Mouse (Mus musculus) cortical plate, adult 2 months (tissue): ENCODE measurements at regions not wholly inside any gene's neighbourhood (a gene's known extent, or its start where the extent isn't known, plus 50 kb on each side); places are given as distances from the start of the nearest gene placed in this dataset.

Experiments
- CTCF ChIP-seq: fragments of 200-500 bp; IDR thresholded peaks from 2 replicates; pipeline ENCODE4 v1.5.1; 2011; ENCODE audit warnings: mild to moderate bottlenecking, control low read depth, low read length; ENCODE audit not compliant: insufficient read depth; ENCODE audit errors: extremely low read depth
- POLR2A ChIP-seq: fragments of 200-500 bp; IDR thresholded peaks from 2 replicates; pipeline ENCODE4 v1.6.1; 2011; ENCODE audit warnings: mild to moderate bottlenecking, low read length, control low read depth; ENCODE audit not compliant: insufficient read depth; ENCODE audit errors: extremely low read depth

DNA sequence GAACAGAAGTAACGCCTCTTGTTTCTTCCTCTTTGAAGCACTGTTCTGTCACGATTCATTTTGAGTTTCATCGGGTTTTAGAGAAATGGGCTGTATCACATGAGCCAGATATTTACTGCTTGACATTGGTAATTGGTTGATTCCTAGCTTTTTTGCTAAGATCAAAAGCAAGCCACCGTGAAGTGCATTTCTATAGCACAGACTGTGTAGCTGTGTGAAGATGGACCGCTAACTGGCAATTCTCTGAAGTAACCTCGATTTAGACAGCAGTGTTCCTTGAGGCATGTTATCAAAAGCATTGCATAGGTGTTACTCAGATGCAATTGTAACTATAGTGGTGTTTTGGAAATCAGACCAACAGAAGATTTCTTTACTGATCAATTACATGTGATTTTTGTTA, 64.1 kb upstream of the C1qtnf3 start:
- TF ChIP-seq CTCF: no peak
- no peak for TF ChIP-seq POLR2A
